Mouse (Mus musculus) heart, adult 2 months (tissue): ENCODE results near the gene Ccdc120.

Source experiments
- CTCF ChIP-seq: fragments of 200-600 bp; IDR thresholded peaks from 2 replicates; pipeline ENCODE4 v1.8.1; 2022; ENCODE audit warnings: antibody characterized with exemption, mild to moderate bottlenecking, moderate library complexity
- POLR2A ChIP-seq: fragments of 200-500 bp; IDR thresholded peaks from 2 replicates; pipeline ENCODE4 v1.6.1; 2011; ENCODE audit warnings: mild to moderate bottlenecking, low read depth, low read length, control low read depth; ENCODE audit not compliant: insufficient read depth

DNA sequence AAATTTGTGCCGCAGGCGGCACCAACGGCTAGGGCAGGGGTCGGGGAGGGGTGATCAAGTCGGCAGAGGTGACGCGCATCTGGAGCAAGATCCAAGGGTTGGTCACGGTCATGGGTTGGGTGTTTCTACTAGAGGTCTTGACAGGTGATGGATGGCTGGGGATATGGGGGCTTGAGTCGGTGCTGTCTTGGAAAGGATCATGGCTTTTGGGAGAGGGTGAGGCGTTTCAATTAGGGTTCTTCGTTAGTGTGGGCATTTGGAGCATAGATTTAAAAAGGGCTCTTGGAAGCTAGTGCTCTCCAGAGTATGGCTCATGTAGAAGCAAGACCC lies 28.5 kb downstream of the Ccdc120 start:
- TF ChIP-seq CTCF (no peak), POLR2A (no peak; the same call in 1 of the 2 replicates)
